Mouse (Mus musculus): ENCODE data around the gene Scgb1a1.

DNA sequence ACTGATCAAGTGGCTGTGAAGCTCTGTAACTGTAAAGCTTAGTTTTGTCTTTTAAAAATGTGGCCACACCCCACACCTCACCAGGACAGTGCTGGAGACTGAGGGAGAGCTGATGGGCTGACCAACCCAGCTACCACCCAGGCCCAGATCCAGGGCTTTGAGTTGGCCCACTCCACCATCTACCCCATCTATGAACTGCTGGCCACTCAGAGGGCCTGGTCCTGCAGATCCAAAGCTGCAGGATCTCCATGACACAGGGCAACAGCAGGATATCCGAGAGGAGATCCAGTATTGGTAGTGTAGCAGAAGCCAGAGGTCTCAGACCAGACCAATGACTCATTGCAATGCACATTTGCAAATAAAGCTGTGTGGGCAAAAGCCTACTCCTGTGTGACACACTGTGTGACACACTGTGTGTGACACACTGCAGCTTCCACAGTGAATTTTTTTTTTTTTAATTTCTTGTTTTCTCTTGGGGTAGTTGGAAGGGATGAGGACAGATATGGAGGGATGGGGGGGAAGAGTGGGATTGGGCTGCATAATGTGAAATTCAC, 29.4 kb downstream of the Scgb1a1 start:
- TF ChIP-seq POLR2A (IDR thresholded peaks at IDR 0.05; ENCODE audit: control insufficient read depth, extremely low read depth, insufficient read depth, low read length, poor library complexity) (no peak), CTCF (IDR thresholded peaks at IDR 0.05; ENCODE audit: borderline replicate concordance, control insufficient read depth, extremely low read depth, insufficient read depth, low read length, poor library complexity) (no peak)
